12 mouse cellular contexts compared by ENCODE assay signal in the genomic region with DNA sequence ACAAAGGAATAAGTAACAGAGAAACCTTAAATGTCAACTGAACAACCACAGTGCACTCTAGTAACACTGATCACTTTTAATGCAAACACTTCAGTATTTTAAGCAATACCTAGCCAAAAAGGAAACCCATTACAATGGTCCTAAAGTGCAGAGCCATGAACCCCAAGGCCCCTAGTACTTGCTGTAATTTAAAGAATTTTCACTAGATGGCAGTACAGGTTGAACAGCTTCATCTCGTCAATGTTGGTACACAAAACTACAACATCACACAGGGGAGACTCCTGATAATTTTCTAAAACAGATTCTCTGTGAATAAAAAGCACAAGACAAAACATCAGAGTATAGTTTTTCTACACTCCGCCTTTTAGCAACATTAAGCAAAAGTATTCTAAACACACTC.
DNase-seq lines count a peak whose midpoint lies in the region; ATAC-seq and TF ChIP-seq lines count a peak whose summit lies in the region.
"Had no signal": no experiment of that assay in that cellular context is flagged by ENCODE, and none has a peak within 500 bp of the region (broad histone marks: within the 10 kb centered on the region; RNA-seq: fewer than 3 reads in every experiment).

No protein-coding gene starts in this region.

- CTCF ChIA-PET in Patski (lab: Charles Lee), result no interaction called here

- peak; percentile 58 for TF ChIP-seq CTCF in intestine, postnatal 0 days (IDR thresholded peaks at IDR 0.05; ENCODE audit: low read depth)
- TF ChIP-seq CTCF in E14TG2a.4 (conservative IDR thresholded peaks at IDR 0.05; ENCODE audit: low read length) (peak; percentile 59), Patski (IDR thresholded peaks at IDR 0.05) (peak; percentile 22)
- TF ChIP-seq CTCF in hindbrain, postnatal 0 days (IDR thresholded peaks at IDR 0.05; ENCODE audit: low read depth), result peak; percentile 72

- no peak overlapping the region for H3K4me2 ChIP-seq in intestine, postnatal 0 days (replicated peaks; ENCODE audit: low read depth)
- no peak overlapping the region for H3K4me2 ChIP-seq in intestine, embryonic 15.5 days (replicated peaks)
- H3K4me2 ChIP-seq in hindbrain, postnatal 0 days (ENCODE audit: low read depth, low read length), result no peak overlapping the region
- no peak overlapping the region for H3K4me2 ChIP-seq in heart, embryonic 12.5 days
- H3K4me2 ChIP-seq: lung, embryonic 15.5 days; neural tube, embryonic 13.5 days had no signal

- 34% methylated on average over 2 of the region's 2 CpGs for WGBS in intestine, postnatal 0 days
- WGBS in intestine, embryonic 15.5 days, result 30% methylated on average over 2 of the region's 2 CpGs
- 35% methylated on average over 2 of the region's 2 CpGs for WGBS in hindbrain, postnatal 0 days
- 27% methylated on average over 2 of the region's 2 CpGs for WGBS in heart, embryonic 12.5 days

- no peak overlapping the region for H3K27ac ChIP-seq in intestine, postnatal 0 days (ENCODE audit: low read depth, low read length)
- no peak overlapping the region for H3K27ac ChIP-seq in intestine, embryonic 15.5 days
- no peak overlapping the region for H3K27ac ChIP-seq in hindbrain, postnatal 0 days
- no peak overlapping the region for H3K27ac ChIP-seq in heart, embryonic 12.5 days (ENCODE audit: poor library complexity, severe bottlenecking)
- H3K27ac ChIP-seq: lung, embryonic 15.5 days; neural tube, embryonic 13.5 days had no signal

- in situ Hi-C loops in Patski (cut with MboI; ENCODE audit: low pct_unique_long_range_greater_than_20kb), result loop anchor here (10.0 to 25.0 kb wide), 2 partner anchors 279 to 451 kb away; no protein-coding TSS in a partner anchor

- H3K4me1 ChIP-seq in intestine, postnatal 0 days (replicated peaks; ENCODE audit: control insufficient read depth, insufficient read depth, low read length), result no peaks in the 10 kb centered on the region
- no peaks in the 10 kb centered on the region for H3K4me1 ChIP-seq in intestine, embryonic 15.5 days (replicated peaks)
- H3K4me1 ChIP-seq in E14TG2a.4 (replicated peaks; ENCODE audit: low read depth, low read length), result no peaks in the 10 kb centered on the region
- H3K4me1 ChIP-seq in hindbrain, postnatal 0 days (ENCODE audit: insufficient read depth, low read length), result no peaks in the 10 kb centered on the region
- H3K4me1 ChIP-seq in heart, embryonic 12.5 days (replicated peaks), result no peaks in the 10 kb centered on the region
- H3K4me1 ChIP-seq: lung, embryonic 15.5 days; neural tube, embryonic 13.5 days had no signal

- DNase-seq in Patski (ENCODE audit: low read depth, low spot score), result no peak
- peak; percentile 71 for DNase-seq in hindbrain, postnatal 0 days (ENCODE audit: low spot score)
- DNase-seq in right cerebral cortex, postnatal 36 days (ENCODE audit: low spot score in 2 of 2), result no peak
- DNase-seq in frontal cortex, postnatal 14 days (ENCODE audit: low spot score in 2 of 2), result no peak
- DNase-seq: gastrocnemius, postnatal 36 days; kidney, adult 11 months had no signal

- ATAC-seq in intestine, postnatal 0 days, result no peak
- ATAC-seq in intestine, embryonic 15.5 days, result no peak
- ATAC-seq in Patski, result no peak
- 0 out of 2 replicates have a peak, but pooled peaks have one; percentile 51 for ATAC-seq in hindbrain, postnatal 0 days
- ATAC-seq in heart, embryonic 12.5 days (ENCODE audit: insufficient number of reproducible peaks, low FRiP score), result no peak

- no peak overlapping the region for H3K9ac ChIP-seq in intestine, postnatal 0 days (ENCODE audit: low read depth, low read length)
- no peak overlapping the region for H3K9ac ChIP-seq in intestine, embryonic 15.5 days
- no peak overlapping the region for H3K9ac ChIP-seq in hindbrain, postnatal 0 days (replicated peaks; ENCODE audit: low read length)
- H3K9ac ChIP-seq in heart, embryonic 12.5 days, result no peak overlapping the region
- H3K9ac ChIP-seq: lung, embryonic 15.5 days; neural tube, embryonic 13.5 days had no signal

- no peaks in the 10 kb centered on the region for H3K9me3 ChIP-seq in intestine, postnatal 0 days (ENCODE audit: control insufficient read depth)
- H3K9me3 ChIP-seq in intestine, embryonic 15.5 days, result no peaks in the 10 kb centered on the region
- H3K9me3 ChIP-seq in E14TG2a.4 (ENCODE audit: low read length), result no peaks in the 10 kb centered on the region
- no peaks in the 10 kb centered on the region for H3K9me3 ChIP-seq in hindbrain, postnatal 0 days (ENCODE audit: low read length)
- H3K9me3 ChIP-seq in heart, embryonic 12.5 days (replicated peaks), result no peaks in the 10 kb centered on the region
- H3K9me3 ChIP-seq: lung, embryonic 15.5 days; neural tube, embryonic 13.5 days had no signal

- no peak overlapping the region for H3K4me3 ChIP-seq in intestine, postnatal 0 days (ENCODE audit: low read depth, low read length)
- no peak overlapping the region for H3K4me3 ChIP-seq in intestine, embryonic 15.5 days (replicated peaks)
- H3K4me3 ChIP-seq in E14TG2a.4 (replicated peaks; ENCODE audit: low read length), result no peak overlapping the region
- no peak overlapping the region for H3K4me3 ChIP-seq in hindbrain, postnatal 0 days (ENCODE audit: low read length)
- H3K4me3 ChIP-seq in heart, embryonic 12.5 days, result no peak overlapping the region
- H3K4me3 ChIP-seq: lung, embryonic 15.5 days; neural tube, embryonic 13.5 days had no signal

- no peaks in the 10 kb centered on the region for H3K27me3 ChIP-seq in intestine, postnatal 0 days (replicated peaks; ENCODE audit: control insufficient read depth, insufficient read depth, low read length)
- H3K27me3 ChIP-seq in intestine, embryonic 15.5 days (replicated peaks), result no peaks in the 10 kb centered on the region
- no peaks in the 10 kb centered on the region for H3K27me3 ChIP-seq in E14TG2a.4 (ENCODE audit: insufficient read depth, low read length)
- H3K27me3 ChIP-seq in Patski, result peaks cover 5% of the 10 kb centered on the region
- no peaks in the 10 kb centered on the region for H3K27me3 ChIP-seq in hindbrain, postnatal 0 days (ENCODE audit: insufficient read depth, low read length)
- H3K27me3 ChIP-seq in heart, embryonic 12.5 days (replicated peaks), result no peaks in the 10 kb centered on the region
- H3K27me3 ChIP-seq: lung, embryonic 15.5 days; neural tube, embryonic 13.5 days had no signal

- POLR2A ChIA-PET in Patski (lab: Charles Lee), result no interaction called here

- no peaks in the 10 kb centered on the region for H3K36me3 ChIP-seq in intestine, postnatal 0 days (ENCODE audit: control insufficient read depth, insufficient read depth)
- H3K36me3 ChIP-seq in intestine, embryonic 15.5 days, result no peaks in the 10 kb centered on the region
- no peaks in the 10 kb centered on the region for H3K36me3 ChIP-seq in E14TG2a.4 (ENCODE audit: insufficient read depth, low read length)
- no peaks in the 10 kb centered on the region for H3K36me3 ChIP-seq in hindbrain, postnatal 0 days (ENCODE audit: insufficient read depth, low read length)
- no peaks in the 10 kb centered on the region for H3K36me3 ChIP-seq in heart, embryonic 12.5 days
- H3K36me3 ChIP-seq: lung, embryonic 15.5 days; neural tube, embryonic 13.5 days had no signal

Comparison
In these comparisons a context has a peak if more than half of its experiments do, and no peak if none do; other contexts are left out.
1. CTCF ChIP-seq: peak in every context shown above with its lines; median percentile 72 in hindbrain, postnatal 0 days; 59 in E14TG2a.4; 58 in intestine, postnatal 0 days; 22 in Patski.